Mouse (Mus musculus): ENCODE measurements around the gene Cacna1i.

The Cacna1i gene

DNA sequence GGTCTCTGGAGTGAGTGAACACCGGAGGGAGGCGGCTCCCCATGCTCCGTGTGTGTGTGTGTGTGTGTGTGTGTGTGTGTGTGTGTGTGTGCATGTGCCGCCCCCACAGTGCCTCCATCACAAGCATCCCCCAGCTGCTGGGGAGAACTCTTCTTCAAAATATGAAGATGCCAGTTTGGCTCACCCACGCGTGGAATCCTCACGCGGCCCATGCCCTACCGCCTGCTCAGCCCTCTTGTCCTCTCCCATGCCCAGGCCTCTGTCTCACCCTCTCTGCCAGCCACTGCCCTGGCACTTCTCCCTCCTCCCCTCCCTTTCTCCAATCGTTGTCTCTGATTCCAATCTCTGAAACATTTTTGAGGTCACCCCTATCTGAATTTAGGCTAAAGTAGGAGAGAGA, 47.7 kb downstream of the Cacna1i start:
- no peak for DNase-seq (ENCODE audit: low spot score)

DNA sequence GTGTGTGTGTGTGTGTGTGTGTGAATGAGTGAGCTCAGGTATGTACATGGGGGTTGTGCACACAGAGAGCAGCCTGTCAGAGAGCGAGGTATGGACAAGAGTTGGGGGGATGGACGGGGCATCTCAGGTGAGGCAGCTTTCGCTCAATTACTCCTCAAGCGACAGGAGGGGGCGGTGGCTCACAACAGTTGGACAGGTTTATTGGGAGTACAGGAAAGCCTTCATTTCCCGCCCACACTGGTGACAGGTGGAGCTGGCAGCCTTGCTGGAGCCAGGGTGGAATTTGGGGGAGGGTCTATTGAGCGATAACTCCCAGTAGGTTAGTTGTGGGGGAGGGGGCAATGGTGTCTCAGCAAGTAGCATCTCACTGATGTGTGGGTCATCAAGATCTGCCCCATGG, 48.2 kb downstream of the Cacna1i start:
- DNase-seq (ENCODE audit: low spot score) = no peak

DNA sequence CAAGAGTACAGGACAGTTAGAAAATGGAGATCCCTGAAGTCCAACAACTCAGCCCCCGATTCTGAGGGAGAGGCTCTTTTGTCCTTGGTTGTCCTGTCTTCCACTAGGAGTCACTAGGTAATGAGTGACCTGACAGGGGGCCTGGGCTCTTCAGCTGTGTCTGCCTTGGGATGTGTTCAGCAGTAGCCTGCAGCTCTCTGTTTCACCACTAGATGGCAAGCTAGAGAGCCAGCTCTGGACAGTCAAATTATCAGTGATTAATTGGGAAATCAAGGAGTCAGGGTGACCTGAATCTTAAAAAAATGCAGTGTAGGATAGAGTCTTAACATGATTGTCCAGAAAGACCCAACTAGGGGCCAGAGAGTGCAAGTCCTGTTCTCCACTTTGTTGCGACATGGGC, 53.3 kb downstream of the Cacna1i start:
- peak; percentile 60 for DNase-seq (ENCODE audit: low spot score)

DNA sequence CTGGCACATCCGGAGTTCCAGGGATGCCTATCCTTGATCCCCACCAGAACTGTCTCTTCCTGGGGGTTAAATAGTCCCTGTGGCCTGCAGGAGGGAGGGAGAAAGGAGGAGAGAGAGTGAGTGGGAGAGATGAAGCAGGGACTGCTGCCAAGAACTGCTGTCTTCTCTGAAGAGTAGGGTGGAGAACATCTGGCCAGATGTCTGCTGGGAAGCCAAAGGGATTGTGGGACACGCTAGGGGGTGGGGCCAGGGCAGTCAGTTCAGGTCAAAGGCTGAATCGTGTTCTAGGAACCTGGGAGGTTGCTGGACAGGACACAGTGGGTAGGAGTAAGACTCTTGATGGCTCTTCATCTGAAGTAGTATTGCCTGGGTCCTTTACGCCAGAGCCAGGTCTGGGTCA, 55.4 kb downstream of the Cacna1i start:
- no peak for DNase-seq (ENCODE audit: low spot score)

DNA sequence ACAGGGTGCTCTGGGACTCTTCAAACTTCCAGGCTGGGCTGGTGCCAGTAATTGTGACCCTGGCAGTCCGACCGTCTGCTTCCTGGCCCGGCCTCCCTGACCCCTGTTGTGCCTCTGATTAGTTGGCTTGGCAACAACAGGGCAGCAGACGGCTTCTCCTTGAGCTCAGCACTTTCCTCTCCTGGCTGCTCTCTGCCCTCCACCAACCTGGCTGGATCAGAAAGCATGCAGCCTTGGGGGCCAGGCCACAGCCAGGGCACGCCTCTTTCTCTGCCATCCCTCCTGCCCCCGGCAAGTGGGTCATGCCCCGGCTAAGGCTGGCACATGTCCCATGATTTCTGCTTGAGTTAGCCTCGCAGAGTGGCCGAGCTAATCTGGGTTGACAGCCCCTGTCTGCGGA, 56.0 kb downstream of the Cacna1i start:
- DNase-seq (ENCODE audit: low spot score) = no peak

DNA sequence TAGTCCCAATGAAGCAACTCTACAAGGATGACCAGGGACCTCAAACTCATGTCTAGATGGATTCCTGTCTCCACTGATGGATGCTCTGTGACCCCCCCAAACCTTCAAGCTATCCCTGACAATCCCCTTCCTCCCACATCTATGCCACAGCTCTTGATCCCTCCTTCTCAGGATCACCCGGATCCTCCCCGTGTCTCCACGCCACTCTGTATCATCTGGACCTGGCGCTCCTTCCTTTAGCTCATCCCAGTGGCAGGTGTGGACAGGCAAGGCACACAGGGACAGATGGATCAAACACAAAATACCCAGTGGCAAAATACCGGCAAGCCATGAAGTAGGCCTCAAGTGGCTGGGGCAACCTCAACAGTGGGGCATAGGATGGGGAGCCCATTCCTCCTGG, 56.7 kb downstream of the Cacna1i start:
- DNase-seq (ENCODE audit: low spot score) = no peak

DNA sequence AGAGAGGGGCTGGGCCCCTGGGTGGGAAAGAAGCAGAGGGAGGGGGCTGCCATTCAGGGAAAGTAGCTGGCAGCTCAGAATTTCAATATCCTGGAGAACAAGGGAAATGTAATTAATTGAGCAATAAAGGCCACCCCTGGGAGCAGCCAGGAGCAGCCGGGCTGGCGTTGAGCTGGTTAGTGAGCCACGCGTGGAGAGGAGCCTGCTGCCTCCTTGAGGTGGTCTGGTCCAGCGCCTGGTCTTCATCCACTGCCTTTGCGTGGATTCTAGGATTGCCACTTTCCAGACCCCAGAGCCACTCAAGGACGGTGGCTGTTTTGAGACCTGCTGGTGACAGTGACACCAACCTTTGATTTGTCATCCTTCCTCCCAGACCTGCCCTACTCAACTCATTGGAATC, 59.5 kb downstream of the Cacna1i start:
- DNase-seq (ENCODE audit: low spot score) = no peak

DNA sequence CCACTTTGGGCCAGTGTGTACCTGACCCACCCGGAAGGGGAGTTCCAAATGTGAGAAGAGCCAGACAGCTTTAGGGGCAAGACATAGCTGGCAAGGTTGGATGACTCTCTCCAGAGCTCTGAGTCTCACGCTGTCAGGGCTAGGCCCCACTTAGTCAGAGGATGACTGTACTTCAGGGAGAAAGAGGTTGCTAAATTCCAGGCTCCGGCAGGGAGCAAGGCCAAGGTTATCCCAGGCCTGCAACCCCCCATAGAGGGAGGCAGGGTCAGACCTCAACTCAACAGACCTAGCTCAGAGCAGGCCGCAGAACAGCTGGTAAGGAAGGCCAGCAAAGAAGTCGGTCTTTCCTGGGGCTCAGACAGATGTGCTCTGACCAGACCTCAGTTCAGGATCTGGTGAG, 63.4 kb downstream of the Cacna1i start:
- no peak for DNase-seq (ENCODE audit: low spot score)

DNA sequence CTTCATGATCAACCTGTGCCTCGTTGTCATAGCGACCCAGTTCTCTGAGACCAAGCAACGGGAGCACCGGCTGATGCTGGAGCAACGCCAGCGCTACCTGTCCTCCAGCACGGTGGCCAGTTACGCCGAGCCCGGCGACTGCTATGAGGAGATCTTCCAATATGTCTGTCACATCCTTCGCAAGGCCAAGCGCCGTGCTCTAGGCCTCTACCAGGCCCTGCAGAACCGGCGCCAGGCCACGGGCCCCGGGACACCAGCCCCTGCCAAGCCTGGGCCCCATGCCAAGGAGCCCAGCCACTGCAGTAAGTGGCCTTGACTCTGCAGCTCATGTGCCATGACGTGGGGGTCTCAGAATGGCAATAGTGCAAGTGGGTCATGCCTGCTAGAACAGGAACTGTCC, 71.8 kb downstream of the Cacna1i start:
- no peak for DNase-seq (ENCODE audit: low spot score)

DNA sequence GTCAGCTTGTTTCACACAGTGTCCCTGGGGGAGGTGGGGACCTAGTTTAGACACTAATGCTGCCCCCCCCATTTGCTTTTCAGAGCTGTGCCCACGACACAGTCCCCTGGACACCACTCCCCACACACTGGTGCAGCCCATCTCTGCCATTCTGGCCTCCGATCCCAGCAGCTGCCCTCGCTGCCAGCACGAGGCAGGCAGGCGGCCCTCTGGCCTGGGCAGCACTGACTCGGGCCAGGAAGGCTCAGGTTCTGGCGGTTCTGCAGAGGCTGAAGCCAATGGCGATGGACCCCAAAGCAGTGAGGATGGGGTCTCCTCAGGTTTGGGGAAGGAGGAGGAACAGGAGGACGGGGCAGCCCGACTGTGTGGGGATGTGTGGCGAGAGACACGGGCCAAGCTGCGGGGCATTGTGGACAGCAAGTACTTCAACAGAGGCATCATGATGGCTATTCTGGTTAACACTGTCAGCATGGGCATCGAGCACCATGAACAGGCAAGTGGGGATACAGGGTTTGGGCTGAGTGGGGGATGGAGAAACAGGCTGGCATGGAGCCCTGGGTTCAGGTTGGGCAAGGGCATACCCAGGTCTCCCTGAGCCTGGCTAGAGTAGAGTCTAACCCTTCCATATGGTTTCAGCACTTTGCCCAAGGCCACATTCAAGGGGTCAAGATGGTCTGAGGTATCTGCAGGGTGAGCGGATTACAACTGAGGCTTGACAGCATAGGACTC, 74.9 kb downstream of the Cacna1i start:
- no peak for DNase-seq (ENCODE audit: low spot score)

DNA sequence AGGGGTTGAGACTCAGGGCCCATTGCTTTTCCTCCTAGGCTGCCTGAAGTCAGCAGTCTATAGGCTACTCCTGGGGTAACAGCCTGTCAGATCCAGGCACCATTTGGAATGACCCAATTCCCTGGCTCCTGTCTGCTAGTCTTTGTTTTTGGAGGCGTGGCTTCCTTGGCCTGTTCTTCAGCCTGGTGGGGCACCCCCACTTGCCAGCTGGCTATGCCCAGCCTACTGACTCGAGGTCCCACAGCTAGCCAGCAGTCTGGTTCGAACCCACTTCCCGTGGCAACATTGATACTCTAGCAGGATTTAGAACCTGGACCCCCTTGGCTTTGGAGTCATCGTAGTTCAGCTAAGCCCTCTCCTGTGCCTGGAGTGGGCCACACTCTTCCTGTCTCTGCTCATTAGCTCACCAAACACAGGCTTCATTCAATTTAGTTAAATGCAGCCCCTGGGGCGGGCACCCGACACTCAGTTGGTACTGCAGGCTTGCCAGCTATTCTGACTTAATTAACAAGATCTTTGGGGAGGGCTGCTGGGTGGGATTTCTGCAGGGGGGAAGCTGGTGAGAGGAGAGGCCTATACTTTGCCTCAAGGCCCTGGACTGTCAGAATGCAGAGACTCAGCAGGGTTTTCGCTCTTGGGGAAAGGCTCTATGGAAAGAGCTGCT, 75.6 kb downstream of the Cacna1i start:
- no peak for DNase-seq (ENCODE audit: low spot score)

DNA sequence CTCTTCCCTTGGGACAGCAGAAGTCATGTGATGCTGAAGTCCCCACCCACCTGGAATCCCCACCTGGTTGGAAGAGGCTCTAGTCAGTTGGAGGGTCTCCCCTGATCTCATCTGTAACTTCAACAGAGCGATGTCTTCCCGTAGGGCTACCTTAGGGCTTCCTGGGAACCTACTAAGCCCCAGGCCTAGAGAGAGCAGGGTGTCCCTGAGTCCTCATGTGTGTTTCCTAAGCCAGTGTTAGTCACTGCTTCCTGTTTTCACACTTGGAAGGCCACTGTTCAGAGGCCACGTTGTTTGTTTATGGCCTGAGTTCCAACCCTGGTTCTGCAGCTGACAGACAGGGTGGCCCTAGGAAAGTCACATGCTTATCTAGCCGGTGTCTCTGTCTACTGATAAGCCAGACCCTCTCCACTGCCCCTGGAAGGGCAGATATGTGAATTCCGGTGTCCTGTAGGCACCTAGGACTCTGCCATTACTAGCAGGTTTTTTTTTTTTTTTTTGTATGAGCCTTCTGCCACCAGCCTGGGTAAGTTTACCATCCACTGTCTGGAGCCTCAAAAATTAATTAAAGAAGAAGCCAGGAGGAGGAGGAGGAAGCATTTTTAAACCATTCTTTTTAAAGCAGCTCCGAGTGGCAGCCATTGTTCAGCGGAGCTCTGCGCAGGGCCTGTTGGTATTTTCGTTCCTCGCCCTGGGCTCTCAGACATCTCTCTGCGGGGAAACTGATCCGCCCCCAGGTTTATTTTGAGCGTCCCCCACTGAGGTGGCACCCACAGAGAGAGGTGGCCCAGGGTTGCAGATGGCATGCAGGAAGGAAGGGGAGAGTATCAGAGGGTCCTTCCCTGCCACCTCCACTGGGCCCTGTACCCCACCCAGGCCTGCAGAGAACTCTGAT, 77.0 kb downstream of the Cacna1i start:
- no peak for DNase-seq (ENCODE audit: low spot score)

DNA sequence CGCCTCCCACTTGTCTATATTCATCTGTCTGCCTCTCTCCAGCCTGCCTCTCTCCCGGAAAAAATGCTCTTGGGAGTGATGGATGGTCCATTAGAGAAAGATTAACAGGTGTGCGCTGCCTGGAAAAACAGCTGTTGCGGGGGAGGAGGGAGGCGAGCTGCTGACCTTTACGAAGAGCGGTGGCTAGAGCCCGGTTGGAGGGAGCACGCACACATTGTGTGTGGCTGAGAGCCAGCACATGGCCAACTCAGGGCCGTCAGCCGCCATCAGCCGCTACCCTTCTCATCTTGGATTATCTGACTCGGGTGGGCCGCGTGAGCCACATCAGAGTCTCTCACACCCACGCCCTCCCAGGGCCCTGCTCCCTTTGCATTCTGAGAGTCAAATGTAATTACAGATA, 79.9 kb downstream of the Cacna1i start:
- peak; percentile 58 for DNase-seq (ENCODE audit: low spot score)

DNA sequence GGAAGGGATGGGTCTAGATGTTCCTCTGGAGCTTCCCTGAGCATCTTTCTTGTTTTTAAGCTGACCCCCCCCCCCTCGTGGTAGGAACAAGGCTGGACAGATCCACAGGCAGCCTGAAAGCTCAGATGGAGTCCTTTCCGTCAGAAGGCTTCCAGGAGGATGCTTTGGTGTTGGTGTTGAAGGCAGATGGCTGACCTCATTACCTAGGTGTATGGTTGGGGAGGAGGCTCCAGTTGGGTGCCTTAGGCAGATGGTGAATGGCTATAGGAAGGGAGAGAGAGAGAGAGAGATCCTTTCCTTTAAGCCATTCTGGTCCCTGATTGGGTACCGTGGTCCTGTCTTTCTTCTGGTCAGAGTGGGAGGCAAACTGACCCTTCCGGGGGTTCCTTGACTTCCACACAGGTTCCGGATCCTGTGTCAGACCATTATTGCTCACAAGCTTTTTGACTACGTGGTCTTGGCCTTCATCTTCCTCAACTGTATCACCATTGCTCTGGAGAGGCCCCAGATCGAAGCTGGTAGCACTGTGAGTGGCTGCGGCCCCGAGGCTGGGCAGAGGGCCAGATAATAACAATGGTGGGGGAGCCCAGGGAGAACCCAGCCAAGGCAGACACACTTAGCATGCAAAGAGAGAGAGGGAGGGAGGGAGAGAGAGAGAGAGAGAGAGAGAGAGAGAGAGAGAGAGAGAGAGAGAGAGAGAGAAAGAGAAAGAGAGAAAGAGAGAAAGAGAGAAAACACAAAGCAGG, 86.4 kb downstream of the Cacna1i start:
- DNase-seq (ENCODE audit: low spot score) = no peak

DNA sequence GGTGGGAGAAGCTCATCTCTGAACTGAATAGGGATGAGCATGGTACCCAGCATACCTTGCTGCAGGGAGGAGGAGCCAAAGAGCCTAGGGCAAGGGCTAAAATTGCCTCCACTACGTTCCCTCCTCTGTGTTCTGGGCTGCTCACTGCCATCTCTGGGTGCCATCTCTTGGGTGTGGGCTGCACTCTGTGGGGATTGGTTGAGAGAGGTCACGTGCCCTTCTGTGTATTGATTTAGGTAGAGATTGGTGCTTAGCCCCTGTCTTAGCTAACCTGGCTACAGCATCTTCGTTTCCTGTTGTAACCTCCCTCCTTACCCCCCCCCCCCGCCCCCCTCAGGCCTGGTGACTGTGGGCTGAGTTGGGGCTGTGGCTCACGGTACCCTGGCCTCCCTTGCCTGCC, 87.8 kb downstream of the Cacna1i start:
- no peak for DNase-seq (ENCODE audit: low spot score)

DNA sequence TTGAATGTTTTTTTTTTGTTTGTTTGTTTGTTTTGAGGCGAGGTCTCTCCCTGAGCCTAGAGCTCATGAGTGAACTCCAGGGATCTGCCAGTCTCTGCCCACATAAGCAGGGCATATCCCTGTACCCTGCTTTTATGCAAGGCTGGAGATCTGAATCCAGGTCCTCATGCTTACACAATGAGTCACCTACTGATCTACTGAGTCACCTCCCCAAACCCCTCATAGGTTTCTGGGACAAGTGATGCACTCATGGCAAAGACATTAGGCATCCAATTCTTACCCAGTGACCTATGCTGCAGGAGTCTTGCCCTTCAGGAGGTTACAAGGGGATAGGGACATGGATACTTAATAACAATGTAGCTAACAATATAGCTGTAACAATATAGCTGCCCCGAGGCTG, 100.1 kb downstream of the Cacna1i start:
- no peak for DNase-seq (ENCODE audit: low spot score)

DNA sequence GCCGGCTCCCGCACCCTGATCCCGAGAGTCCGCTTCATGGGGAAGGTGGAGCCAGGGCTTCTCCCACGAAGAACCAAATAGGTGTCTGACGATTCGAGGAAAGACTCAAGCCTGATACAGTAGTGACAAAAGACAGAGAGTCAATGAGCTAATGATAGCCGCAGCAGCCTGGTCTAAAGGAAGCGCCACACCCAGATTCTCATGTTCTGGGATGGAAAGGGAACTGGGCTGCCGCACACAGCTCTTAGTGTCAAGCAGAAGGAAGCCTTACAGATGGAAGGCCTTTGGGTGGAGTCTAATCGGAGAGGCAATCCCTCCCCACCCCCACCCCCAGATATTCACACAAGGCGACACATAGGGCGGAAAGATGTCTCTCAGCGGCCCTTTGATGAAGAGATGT, 104.8 kb downstream of the Cacna1i start:
- DNase-seq (ENCODE audit: low spot score) = no peak

DNA sequence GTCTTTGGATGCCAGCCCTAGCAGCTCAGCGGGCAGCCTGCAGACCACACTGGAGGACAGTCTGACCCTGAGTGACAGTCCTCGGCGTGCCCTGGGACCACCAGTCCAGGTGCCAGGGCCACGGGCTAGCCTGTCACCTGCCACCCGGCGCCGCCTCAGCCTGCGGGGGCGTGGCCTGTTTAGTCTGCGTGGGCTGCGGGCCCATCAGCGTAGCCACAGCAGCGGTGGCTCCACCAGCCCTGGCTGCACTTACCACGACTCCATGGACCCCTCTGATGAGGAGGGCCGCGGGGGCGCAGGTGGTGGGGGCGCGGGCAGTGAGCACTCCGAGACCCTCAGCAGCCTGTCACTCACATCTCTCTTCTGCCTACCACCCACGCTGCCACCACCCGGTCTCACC, 108.0 kb downstream of the Cacna1i start:
- no peak for DNase-seq (ENCODE audit: low spot score)

DNA sequence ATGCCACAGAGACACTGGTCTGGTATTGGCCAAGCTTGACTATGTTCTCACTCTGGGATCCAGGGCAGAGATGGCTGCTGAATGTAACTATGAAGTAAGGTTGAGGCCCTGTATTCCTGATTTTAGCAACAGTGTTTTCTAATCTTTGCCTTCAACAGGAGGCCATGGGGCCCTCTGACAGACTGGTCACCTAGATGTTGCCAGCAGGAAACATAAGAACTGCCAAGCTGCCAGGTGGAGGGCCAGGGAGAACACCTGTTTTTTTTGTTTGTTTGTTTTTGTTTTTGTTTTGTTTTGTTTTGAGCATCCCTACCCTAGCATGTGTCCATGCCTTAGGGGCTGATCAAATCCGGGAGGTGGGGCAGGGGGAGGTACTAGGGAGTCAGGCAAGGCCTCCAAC, 112.4 kb downstream of the Cacna1i start:
- no peak for DNase-seq (ENCODE audit: low spot score)

DNA sequence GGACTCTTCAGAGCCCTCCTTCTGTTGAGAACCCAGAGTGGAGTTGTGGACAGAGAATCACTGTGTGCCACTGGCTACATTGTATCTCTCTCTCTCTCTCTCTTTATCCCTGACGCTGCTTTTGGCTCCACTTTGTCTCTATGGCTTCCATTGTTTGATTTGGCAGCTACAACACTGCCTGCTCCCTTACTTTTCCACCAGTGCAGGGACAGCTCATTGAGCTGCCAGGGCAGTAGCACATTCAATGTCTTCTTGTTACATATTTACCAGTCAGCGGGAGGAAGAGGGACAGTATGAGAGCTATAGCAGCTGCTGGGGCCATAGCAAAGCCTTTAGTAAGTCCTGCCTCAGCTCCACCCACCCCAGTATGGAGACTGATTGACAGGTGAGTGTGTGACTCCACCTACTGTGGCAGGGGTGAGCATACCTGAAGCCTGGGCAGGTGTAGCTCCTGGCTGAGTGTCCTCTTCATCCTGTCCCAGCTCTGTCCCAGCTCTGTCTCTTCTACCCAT, 114.4 kb downstream of the Cacna1i start:
- no peak for DNase-seq (ENCODE audit: low spot score)

DNA sequence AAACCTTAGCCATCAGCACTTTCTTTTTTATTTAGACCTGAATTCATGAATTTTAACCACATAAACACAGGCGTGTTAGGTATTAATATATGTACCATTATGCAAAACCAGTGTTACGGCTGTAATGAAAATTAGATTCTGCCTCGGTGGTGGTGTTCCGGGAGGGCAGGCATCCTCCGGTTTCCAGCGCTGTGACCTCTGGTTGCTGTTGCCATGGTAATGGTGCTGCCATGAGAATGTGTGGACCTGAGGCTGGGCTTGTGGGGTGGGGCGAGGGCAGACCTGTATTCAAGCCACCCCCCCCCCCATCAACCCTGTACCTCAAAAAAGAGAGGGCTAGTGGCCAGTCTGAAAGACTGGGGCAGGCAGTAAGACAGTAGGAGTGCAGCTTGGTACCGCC, 114.9 kb downstream of the Cacna1i start:
- DNase-seq (ENCODE audit: low spot score) = no peak

DNA sequence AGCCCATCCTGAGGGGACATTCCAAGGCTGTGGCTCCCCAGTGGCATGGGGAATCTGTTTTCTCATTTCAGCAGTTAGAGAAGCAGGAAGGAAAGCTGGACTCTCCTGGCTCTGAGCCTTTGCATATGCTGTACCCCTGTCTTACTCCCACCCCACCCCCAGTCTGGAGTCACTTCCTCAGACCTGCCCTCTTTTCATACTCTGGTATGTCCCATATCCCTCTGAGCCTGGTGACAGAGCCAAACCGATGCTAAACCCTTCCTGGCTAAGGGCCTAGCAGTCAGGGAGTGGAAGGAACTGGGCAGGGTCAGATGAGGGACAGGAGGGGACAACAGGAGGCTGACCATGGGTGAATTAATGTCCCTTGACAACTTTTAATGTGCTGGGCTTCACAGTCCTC, 120.8 kb downstream of the Cacna1i start:
- no peak for DNase-seq (ENCODE audit: low spot score)

Data from embryo, embryonic 10.5 days (tissue).